Mouse (Mus musculus) brain, embryonic 14.5 days (tissue): ENCODE measurements around the gene Tbc1d2. TPM values are rescaled to one million over a fixed set of nuclear protein-coding genes. Genes with fewer than 3 reads are reported as not detected.

ENCODE experiments used
- DNase-seq: peaks from one replicate; pipeline ENCODE4 v3.0.0-alpha.2; 2011; ENCODE audit warnings: low read depth
- CTCF ChIP-seq: fragments of 200-500 bp; IDR thresholded peaks from 2 replicates; pipeline ENCODE4 v1.5.1; 2012; ENCODE audit warnings: inconsistent platforms, mild to moderate bottlenecking, moderate library complexity, borderline replicate concordance; ENCODE audit not compliant: insufficient read depth, insufficient read length; ENCODE audit errors: extremely low read depth
- POLR2A ChIP-seq: fragments of 200-500 bp; IDR thresholded peaks from 2 replicates; pipeline ENCODE4 v1.6.1; 2012; ENCODE audit warnings: mild to moderate bottlenecking, inconsistent platforms, borderline replicate concordance; ENCODE audit not compliant: poor library complexity, insufficient read depth, insufficient read length, severe bottlenecking; ENCODE audit errors: extremely low read depth
- polyA plus RNA-seq: library from polyadenylated mRNA; depleted of rRNA; stranded (reverse); fragments of >200 nt; gene quantifications from 2 replicates; pipeline ENCODE4 v1.2.3, GENCODE M21; 2012; rRNA removed

Gene Tbc1d2
- polyA plus RNA-seq: 1.3 and 1.4 TPM in 2 replicates

DNA sequence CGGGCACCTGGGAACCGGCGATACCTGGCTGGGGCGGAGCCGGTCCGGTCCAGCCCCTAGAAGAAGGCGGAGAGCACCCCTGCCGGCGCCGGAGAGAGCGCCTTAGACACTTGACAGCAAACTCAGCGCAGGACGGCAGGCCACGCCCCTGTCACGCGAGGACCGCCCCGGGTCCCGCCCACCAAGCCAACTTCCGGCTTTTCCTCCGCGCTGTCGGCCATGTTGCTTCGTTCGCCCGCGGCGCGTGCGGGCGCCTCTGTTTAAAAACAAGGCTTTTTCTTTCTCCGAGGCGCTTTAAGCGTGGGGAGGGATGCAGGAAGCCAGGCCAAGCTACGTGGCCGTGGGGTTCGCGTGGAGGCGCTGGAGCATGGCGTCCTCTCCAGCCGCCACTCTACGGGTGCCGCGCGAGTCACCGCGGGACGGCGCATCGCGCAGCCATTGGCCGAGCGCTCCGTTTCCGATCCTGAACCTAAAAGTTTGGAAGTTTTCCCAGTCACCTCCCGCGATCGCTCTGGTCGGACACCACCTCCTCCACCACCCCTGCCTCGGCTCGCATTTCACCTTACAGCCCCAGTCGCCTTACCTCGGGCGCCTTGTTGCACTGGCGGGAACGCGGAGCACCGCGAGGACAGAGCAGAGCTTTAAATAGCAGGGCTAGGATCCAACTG, at the start of gene Tbc1d2:
Gene Tbc1d2 (minus strand): TSS at position 124 of the 668 bp plus-strand sequence.
- peak; percentile 96 for DNase-seq
- peak; percentile 22; the same call in 1 of the 2 replicates for TF ChIP-seq POLR2A
- TF ChIP-seq CTCF: peak; percentile 45; the same call in 1 of the 2 replicates

DNA sequence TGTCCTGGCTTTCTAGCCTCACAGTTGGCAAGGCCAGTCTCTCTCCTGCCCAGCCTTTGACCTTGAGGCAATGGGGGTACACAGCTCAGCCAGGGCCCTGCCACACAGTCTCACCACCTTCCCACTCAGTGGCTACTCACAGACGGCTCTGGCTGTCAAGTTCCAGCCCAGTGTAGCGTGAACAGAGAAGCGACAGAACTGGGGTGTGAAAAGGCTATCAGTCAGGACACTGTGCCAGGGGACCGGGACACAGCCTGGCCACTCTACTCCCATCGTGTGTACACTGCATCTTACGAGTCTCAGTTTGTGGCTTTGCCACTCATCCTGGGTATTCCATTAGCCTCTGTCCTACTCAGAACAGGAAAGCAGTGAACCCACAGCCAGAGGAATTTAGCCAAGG, 46.5 kb upstream of the Tbc1d2 start:
- DNase-seq: no peak
- TF ChIP-seq POLR2A (no peak), CTCF (no peak)

DNA sequence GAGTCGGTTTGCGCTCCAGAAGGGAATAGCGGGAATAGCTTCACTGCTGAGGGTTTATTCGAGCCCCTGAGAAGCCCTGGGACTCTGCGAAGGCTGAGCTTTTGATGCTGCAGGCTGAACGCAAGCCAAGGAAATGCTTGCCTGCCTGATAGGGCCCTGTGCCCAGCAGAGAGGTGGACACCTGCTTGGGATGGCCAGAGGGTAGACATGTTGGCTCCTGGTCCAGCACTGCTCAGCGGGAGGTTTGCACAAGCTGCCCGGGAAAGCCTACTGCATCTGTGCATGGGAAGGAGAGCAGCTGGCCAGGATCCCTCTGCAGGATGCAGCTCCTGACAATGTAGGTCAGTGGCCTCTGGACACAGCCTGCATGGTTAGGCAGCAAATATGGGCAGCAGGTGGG, 40.6 kb upstream of the Tbc1d2 start:
- TF ChIP-seq POLR2A (no peak), CTCF (no peak)
- DNase-seq: peak; percentile 25

DNA sequence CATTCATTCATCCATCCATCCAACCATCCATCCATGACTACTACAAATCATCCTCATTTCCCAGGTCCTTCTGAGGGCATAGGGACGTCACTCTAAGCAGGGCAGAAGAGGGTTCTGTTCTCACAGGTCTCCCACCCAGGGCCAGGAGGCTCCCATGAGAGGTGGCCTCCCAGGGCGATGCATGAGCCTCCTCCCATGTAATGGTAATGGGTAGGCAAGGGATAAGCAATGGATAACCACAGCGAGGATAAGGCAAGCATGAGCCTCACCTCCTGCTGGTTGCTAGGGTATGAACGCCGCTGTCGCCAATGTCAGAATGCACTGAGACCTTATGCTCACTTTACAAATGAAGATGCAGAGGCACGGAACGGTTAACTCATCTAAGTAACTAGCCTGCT, 40.0 kb upstream of the Tbc1d2 start:
- no peak for DNase-seq
- no peak for TF ChIP-seq POLR2A
- TF ChIP-seq CTCF: no peak

DNA sequence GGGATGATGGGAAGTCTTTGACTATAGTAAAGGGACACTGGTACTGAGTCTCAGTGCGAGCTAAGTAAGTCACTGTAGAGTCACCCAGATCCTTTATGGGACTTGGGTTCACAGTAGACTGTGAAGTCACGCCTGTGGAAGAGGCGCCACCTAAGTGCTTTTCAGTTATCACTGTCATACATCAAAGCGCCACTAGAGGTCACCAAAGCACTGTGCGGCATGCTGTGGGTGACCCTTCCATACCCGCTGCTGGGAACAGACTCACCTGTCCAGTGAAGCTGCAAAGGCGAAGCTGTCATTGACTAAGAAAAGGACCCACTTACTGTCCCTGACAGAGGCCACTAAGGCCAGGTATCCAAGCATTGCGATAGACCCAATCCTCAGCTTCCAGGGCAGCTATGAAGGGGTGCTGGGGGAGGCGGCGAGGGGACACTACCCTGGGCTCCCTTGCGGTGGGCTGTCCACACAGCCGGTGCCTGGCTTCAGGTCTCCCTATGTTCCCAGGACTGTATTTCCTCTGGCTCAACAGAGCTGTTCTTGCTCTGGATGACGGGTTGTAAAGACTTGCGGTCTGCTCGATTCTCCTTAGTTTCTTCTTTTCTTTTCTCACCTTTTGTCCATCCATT, 39.5 kb upstream of the Tbc1d2 start:
- TF ChIP-seq POLR2A: no peak
- TF ChIP-seq CTCF: peak; percentile 96
- peak; percentile 83 for DNase-seq

DNA sequence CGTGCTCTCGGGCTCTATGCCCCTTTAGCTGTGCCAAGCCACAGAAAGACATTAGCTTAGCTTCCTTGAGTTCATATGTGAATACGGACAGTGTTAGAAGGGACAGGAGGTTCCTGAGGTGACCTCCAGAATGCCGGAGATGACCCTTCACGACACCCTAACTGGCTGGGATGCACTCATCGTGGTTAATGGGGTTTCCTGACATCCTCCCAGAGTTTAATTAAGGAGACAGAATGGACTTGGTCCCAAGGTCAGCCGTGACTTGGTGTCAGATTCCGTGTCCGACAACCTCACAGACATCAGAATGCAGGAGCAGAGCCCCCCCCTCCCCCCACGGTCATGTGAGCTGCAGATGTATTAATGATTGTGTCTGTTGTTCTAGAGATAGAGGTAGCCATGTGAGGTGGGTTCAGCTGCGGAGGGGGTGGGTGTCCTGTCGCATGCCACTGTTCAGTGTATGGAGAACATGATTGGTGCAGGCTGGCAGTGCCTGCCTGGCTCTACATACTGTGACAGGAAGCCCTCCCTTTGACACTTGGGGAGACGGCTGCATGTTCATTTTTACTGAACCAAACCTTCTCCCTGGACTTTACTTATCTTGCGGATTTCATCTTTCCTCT, 38.3 kb upstream of the Tbc1d2 start:
- no peak for TF ChIP-seq CTCF
- TF ChIP-seq POLR2A: no peak
- DNase-seq: no peak

DNA sequence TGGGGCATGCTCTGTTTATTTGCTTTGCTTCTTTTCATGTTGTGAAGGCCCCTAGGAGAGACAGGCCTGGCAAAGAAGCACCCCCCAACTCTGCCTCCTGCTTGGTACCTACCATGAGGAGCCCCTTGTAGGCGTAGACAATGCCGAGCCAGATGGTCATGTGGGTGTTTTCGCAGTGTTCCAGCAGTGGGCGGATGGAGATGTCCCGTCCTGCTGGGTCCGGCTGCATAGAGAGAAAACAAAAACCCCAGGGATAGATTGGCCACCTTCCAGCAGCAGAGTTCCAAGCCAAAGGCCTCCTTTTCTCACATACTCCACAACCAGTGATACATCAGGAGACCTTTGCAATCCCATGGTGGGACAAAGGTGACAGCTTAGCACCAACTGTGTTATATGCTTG, 34.2 kb upstream of the Tbc1d2 start:
- TF ChIP-seq CTCF (no peak), POLR2A (no peak)
- peak; percentile 60 for DNase-seq

DNA sequence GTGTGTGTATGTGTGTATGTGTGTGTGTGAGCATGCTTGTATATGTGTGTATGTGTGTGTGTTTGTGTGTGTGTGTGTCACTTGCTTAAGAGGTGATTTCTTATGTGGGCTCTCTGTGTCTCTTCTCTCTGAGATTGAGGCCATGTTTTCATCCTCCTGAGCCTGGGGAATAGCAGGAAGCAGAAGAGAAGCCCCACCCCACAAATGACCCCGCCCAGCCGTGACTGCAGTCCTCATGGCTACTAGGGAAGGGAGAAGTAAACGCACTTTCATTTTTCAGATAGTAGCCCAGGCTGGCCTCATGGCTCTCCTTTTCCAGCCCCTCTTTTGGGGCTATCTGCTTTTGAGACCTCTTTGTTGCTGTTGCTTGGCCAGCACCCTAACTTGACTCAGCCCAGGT, 26.6 kb upstream of the Tbc1d2 start:
- no peak for DNase-seq
- TF ChIP-seq POLR2A (no peak), CTCF (no peak)

DNA sequence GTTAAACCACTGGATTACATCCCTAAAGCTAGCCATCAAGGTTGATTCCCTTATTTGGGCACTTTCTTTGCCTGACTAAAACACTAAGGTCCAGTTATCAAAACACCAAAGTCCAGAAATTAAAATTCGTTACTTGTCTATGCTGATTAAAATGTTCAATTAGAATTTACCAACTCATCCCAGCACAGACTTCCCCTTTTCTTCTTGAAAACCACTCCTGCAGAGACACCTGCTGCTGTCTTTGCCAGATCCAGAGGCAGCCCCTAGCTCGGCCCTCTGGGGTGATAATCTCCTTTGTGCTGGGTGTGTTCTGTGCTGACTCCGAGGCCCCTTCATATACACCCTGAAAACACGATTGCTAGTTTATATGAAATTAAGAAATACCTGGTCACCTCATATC, 26.0 kb upstream of the Tbc1d2 start:
- DNase-seq: no peak
- no peak for TF ChIP-seq POLR2A
- no peak for TF ChIP-seq CTCF

DNA sequence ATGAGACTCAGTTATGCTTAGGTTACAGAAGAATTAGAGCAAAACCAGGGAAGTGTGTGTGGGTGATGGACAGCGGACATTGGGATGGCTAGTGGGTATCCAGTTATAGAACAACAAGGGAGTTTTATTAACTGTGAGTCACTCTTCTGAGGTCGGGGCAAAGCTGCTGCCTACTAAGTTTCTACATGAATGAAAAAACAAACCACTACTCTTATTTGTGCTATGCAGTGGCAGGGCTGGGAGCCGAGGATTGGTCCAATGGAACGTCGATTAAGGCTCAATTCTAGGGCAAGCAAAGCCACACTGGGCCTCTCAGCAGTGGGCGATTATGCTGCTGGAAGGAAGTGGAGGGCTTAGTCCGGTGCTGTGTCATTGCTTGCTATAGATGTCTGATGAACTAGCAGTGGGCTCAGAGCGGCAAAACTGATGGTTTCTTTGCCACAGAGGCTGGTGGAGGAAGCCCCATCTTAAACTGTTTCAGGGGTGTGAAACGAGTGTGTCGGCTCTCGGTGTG, 25.3 kb upstream of the Tbc1d2 start:
- no peak for DNase-seq
- TF ChIP-seq CTCF (no peak), POLR2A (no peak)

DNA sequence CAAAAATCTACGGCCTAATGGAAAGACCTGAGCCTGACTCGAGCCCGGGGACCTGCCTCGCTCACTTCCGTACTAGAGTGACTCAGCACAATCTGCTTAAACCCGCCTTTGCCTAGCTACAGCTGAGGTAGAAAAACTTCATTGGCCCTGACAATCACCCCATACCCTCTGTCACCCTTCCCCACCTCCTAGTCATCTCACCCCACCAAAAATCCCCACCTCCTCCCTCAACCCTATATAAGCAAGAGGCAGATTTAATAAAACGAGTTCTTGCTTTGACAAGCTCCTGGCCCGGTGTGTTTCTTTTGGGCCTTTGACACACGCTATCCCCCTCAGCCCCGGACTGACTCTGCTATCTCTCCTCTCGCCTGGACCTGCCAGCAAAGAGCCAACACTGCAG, 18.6 kb upstream of the Tbc1d2 start:
- TF ChIP-seq CTCF (no peak), POLR2A (no peak)
- DNase-seq: peak; percentile 11
